ENCODE assay signal across 9 mouse cellular contexts in the genomic region with DNA sequence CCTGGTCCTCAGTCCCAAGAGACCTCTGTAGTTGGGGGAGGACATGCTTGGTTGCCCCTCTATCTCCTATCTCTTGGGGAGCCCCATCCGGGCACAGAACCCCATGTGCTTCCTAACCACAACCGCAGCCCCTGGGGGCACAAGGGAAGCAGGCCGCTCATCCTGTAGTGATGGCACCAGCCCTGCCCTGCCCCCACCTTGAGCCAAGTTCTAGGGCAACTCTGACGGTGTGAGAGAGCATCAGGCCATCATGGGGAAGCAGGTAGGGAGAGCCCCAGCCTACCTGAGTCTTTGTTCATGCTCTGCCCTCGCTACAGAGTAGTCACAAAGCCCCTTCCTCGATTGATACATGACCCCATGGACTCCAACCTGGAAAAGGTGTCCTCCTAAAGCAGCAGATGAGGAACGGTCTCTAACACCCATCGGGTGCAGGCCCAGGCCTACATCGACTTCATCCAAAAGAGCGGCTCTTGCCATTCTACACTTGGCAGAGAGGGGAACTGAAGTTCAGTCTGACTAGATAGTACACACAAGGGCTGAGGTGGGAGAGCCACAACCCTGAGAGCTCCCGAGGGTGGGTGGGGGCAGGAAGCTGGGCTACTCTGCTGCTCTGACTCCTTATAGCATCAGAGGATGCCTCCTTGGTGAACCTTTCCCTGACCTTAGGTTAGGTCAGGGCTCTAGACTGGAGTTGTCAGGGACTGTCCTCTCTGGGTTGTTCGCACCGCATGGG. TPM values are rescaled to one million over a fixed set of nuclear protein-coding genes. Genes with fewer than 3 reads are reported as not detected.
DNase-seq lines count a peak whose midpoint lies in the region; ATAC-seq and TF ChIP-seq lines count a peak whose summit lies in the region.
"Had no signal": no experiment of that assay in that cellular context is flagged by ENCODE, and none has a peak within 500 bp of the region (broad histone marks: within the 10 kb centered on the region; RNA-seq: fewer than 3 reads in every experiment).

No protein-coding gene starts in this region.

- peak overlapping the region; percentile 73 for H3K4me3 ChIP-seq in gastrocnemius, adult 2 months
- H3K4me3 ChIP-seq in midbrain, embryonic 10.5 days: peak overlapping the region; percentile 59; the same call in 1 of the 2 replicates
- no peak overlapping the region for H3K4me3 ChIP-seq in midbrain, embryonic 11.5 days (ENCODE audit: low read depth, low read length)
- no peak overlapping the region for H3K4me3 ChIP-seq in midbrain, embryonic 16.5 days (ENCODE audit: low read depth, low read length)

- peaks cover 32% of the 10 kb centered on the region for H3K4me1 ChIP-seq in midbrain, embryonic 10.5 days
- peaks cover 3% of the 10 kb centered on the region for H3K4me1 ChIP-seq in midbrain, embryonic 11.5 days (ENCODE audit: control insufficient read depth, insufficient read depth, low read length)
- H3K4me1 ChIP-seq in midbrain, embryonic 16.5 days (ENCODE audit: control insufficient read depth, insufficient read depth, low read length): peaks cover 4% of the 10 kb centered on the region; the same call in 1 of the 2 replicates

- DNase-seq in gastrocnemius, adult 2 months: no peak
- DNase-seq in gastrocnemius, adult 8-10 months (ENCODE audit: low spot score in 2 of 2): no peak
- no peak for DNase-seq in midbrain, embryonic 10.5 days (ENCODE audit: low spot score)
- no peak for DNase-seq in midbrain, embryonic 11.5 days (ENCODE audit: low spot score, missing footprints)
- DNase-seq in thymus, postnatal 25 days: peak; percentile 81
- no peak for DNase-seq in urinary bladder, postnatal 4 days (ENCODE audit: low spot score in 2 of 2)
- no peak for DNase-seq in gastrocnemius, postnatal 4 days (ENCODE audit: low spot score in 2 of 2)
- DNase-seq: gastrocnemius, postnatal 25 days had no signal

- no peaks in the 10 kb centered on the region for H3K36me3 ChIP-seq in midbrain, embryonic 10.5 days
- no peaks in the 10 kb centered on the region for H3K36me3 ChIP-seq in midbrain, embryonic 11.5 days (ENCODE audit: control insufficient read depth, insufficient read depth, low read length)
- H3K36me3 ChIP-seq in midbrain, embryonic 16.5 days (ENCODE audit: control insufficient read depth, insufficient read depth, low read length): no peaks in the 10 kb centered on the region

- ATAC-seq in midbrain, embryonic 11.5 days (ENCODE audit: low FRiP score): no peak; the same call in 1 of the 2 replicates
- peak; percentile 10; the same call in 1 of the 2 replicates for ATAC-seq in midbrain, embryonic 16.5 days

- intact Hi-C loops in gastrocnemius, adult 2 months (cut with DNase I): no loop called here

- no peak overlapping the region for H3K9ac ChIP-seq in midbrain, embryonic 11.5 days (ENCODE audit: low read length)
- H3K9ac ChIP-seq in midbrain, embryonic 16.5 days (ENCODE audit: low read depth, low read length): no peak overlapping the region

- peak overlapping the region; percentile 84 for H3K27ac ChIP-seq in gastrocnemius, adult 2 months
- no peak overlapping the region for H3K27ac ChIP-seq in midbrain, embryonic 10.5 days (replicated peaks)
- no peak overlapping the region for H3K27ac ChIP-seq in midbrain, embryonic 11.5 days (ENCODE audit: low read depth, low read length)
- no peak overlapping the region for H3K27ac ChIP-seq in midbrain, embryonic 16.5 days (ENCODE audit: low read length)

- H3K4me2 ChIP-seq in midbrain, embryonic 11.5 days: no peak overlapping the region
- H3K4me2 ChIP-seq in midbrain, embryonic 16.5 days (ENCODE audit: low read length): no peak overlapping the region; the same call in 1 of the 2 replicates

- TF ChIP-seq CTCF in gastrocnemius, adult 2 months (IDR thresholded peaks at IDR 0.05): no peak

- H3K27me3 ChIP-seq in midbrain, embryonic 10.5 days (ENCODE audit: low read depth, poor library complexity, severe bottlenecking): peaks cover 52% of the 10 kb centered on the region
- peaks cover 12% of the 10 kb centered on the region; the same call in 1 of the 2 replicates for H3K27me3 ChIP-seq in midbrain, embryonic 11.5 days (ENCODE audit: control insufficient read depth, insufficient read depth, low read length)
- no peaks in the 10 kb centered on the region for H3K27me3 ChIP-seq in midbrain, embryonic 16.5 days (ENCODE audit: control insufficient read depth, insufficient read depth, low read depth, low read length)

- 89% methylated on average over 13 of the region's 13 CpGs for WGBS in midbrain, embryonic 10.5 days
- whole genome bisulfite sequencing in midbrain, embryonic 11.5 days: 90% methylated on average over 13 of the region's 13 CpGs
- WGBS in midbrain, embryonic 16.5 days: 90% methylated on average over 13 of the region's 13 CpGs

- H3K9me3 ChIP-seq in midbrain, embryonic 10.5 days (replicated peaks): no peaks in the 10 kb centered on the region
- no peaks in the 10 kb centered on the region for H3K9me3 ChIP-seq in midbrain, embryonic 11.5 days (ENCODE audit: control insufficient read depth, low read length)
- H3K9me3 ChIP-seq in midbrain, embryonic 16.5 days (replicated peaks; ENCODE audit: control insufficient read depth, low read length, poor library complexity, severe bottlenecking): no peaks in the 10 kb centered on the region

RNA-seq across cellular contexts. Expression of a gene that starts 0.5 kb away (rescaled TPM):
- total RNA-seq in gastrocnemius, adult 2 months (2021): 1 to 10 TPM; 3.7 to 4.6 TPM
- total RNA-seq in gastrocnemius, adult 8-10 months (2022): 1 to 10 TPM; 2.4 to 6.1 (median 2.9) TPM
- polyA plus RNA-seq in midbrain, embryonic 10.5 days (2016; fragmentation: Nextera tagmentation; extraction: Ambion mirVana): 5.2 and 5.7 TPM in 2 replicates
- 4.3 TPM in 2 replicates for polyA plus RNA-seq in midbrain, embryonic 11.5 days (2014; fragmentation: Nextera tagmentation; extraction: Ambion mirVana)
- 4.6 and 4.8 TPM in 2 replicates for polyA plus RNA-seq in midbrain, embryonic 16.5 days (2015; fragmentation: Nextera tagmentation; extraction: Ambion mirVana)
- 10 to 100 TPM; 12.8 to 14.6 TPM for total RNA-seq in gastrocnemius, postnatal 4 days (2021)

RNA-seq across cellular contexts. Expression of a gene that starts 48.3 kb away (rescaled TPM):
- under 1 TPM in 1 of 2 experiments, not detected in 1; 0.25 TPM for total RNA-seq in gastrocnemius, adult 2 months (2021)
- under 1 TPM in 1 of 4 experiments, not detected in 3; 0.17 TPM for total RNA-seq in gastrocnemius, adult 8-10 months (2022)
- polyA plus RNA-seq in midbrain, embryonic 10.5 days (2016; fragmentation: Nextera tagmentation; extraction: Ambion mirVana): not detected in 2 replicates
- polyA plus RNA-seq in midbrain, embryonic 11.5 days (2014; fragmentation: Nextera tagmentation; extraction: Ambion mirVana): not detected in 2 replicates
- polyA plus RNA-seq in midbrain, embryonic 16.5 days (2015; fragmentation: Nextera tagmentation; extraction: Ambion mirVana): 0.05 TPM in 1 of 2 replicates, not detected in the other
- under 1 TPM in 1 of 2 experiments, not detected in 1; 0.12 TPM for total RNA-seq in gastrocnemius, postnatal 4 days (2021)

Comparison
In these comparisons a context has a peak if more than half of its experiments do, and no peak if none do; other contexts are left out.
1. H3K4me3 ChIP-seq: peak in gastrocnemius, adult 2 months (single experiment) and midbrain, embryonic 10.5 days (single experiment); none in midbrain, embryonic 11.5 days (single experiment) and midbrain, embryonic 16.5 days (single experiment).